Mouse (Mus musculus) lung, postnatal 0 days (tissue): ENCODE measurements at regions not wholly inside any gene's neighbourhood (a gene's known extent, or its start where the extent isn't known, plus 50 kb on each side); places are given as distances from the start of the nearest gene placed in this dataset.

ENCODE experiments used
- ATAC-seq: fragments of 200-750 bp; cut with Nextera tagmentation; 2 replicates; pipeline ENCODE4 v1.8.0; 2017; ENCODE audit warnings: moderate library complexity
- DNase-seq: peaks from one replicate; pipeline ENCODE4 v3.0.0-alpha.2; 2016; ENCODE audit warnings: low spot score
- H3K27ac ChIP-seq: fragments of 300-500 bp; sonication (generic); 2 replicates; pipeline ENCODE4 v1.5.1; 2014; ENCODE audit warnings: antibody characterized with exemption, mild to moderate bottlenecking, low read length, mixed read lengths
- H3K27me3 ChIP-seq: fragments of 300-500 bp; sonication (generic); replicated peaks from 2 replicates; pipeline ENCODE4 v1.6.1; 2014; ENCODE audit warnings: low read length, mixed read lengths; ENCODE audit not compliant: insufficient read depth
- H3K36me3 ChIP-seq: fragments of 300-500 bp; sonication (generic); 2 replicates; pipeline ENCODE4 v1.6.1; 2014; ENCODE audit warnings: low read length, mixed read lengths; ENCODE audit not compliant: insufficient read depth
- H3K4me1 ChIP-seq: fragments of 300-500 bp; sonication (generic); 2 replicates; pipeline ENCODE4 v1.6.1; 2014; ENCODE audit warnings: antibody characterized with exemption, low read depth, low read length, mixed read lengths; ENCODE audit not compliant: insufficient read depth
- H3K4me2 ChIP-seq: fragments of 300-500 bp; sonication (generic); replicated peaks from 2 replicates; pipeline ENCODE4 v1.6.1; 2014; ENCODE audit warnings: low read depth, mild to moderate bottlenecking, low read length, moderate library complexity, mixed read lengths
- H3K4me3 ChIP-seq: fragments of 300-500 bp; sonication (generic); 2 replicates; pipeline ENCODE4 v1.5.1; 2014; ENCODE audit warnings: low read depth, low read length
- H3K9ac ChIP-seq: fragments of 300-500 bp; sonication (generic); replicated peaks from 2 replicates; pipeline ENCODE4 v1.6.1; 2014; ENCODE audit warnings: low read depth, mild to moderate bottlenecking
- H3K9me3 ChIP-seq: fragments of 300-500 bp; sonication (generic); 2 replicates; pipeline ENCODE4 v1.6.1; 2016; ENCODE audit warnings: low read length, mixed read lengths
- CTCF ChIP-seq: IDR thresholded peaks from 2 replicates; pipeline ENCODE4 v1.5.1; 2016; ENCODE audit warnings: antibody characterized with exemption, mild to moderate bottlenecking
- EP300 ChIP-seq: IDR thresholded peaks from 2 replicates; pipeline ENCODE4 v1.6.1; 2016; ENCODE audit warnings: antibody characterized with exemption, mild to moderate bottlenecking, control low read depth
- WGBS: fragments of 180-500 bp; shearing (Covaris S2); extraction: QIAGEN DNeasy Blood & Tissue Kit; methylation state at CpG from one replicate; pipeline ENCODE4 v1.1.7; 2014; 5-methylcytosine and 5-hydroxymethylcytosine counted together

DNA sequence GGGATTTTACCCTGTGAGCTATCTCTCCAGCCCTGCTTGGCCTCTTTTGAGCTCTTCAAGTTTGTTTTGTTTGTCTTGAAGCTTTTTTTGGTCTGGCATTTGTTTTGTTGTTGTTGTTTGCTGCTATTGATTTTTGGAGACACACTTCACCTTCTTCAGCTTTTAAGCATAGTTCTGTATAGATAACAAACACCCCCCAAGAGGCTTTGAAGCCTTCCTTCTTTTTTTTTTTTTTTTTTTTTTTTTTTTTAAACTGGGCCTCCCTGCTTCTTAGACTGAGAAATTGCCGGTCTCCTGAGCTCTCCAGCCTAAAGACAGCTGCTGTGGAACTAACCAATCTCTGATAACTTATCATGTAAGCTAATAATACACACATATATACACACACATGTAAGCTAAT is 58.2 kb upstream of the Bmp2k start:
- WGBS: 67% methylated on average over 1 of the region's 1 CpGs
- Histone ChIP-seq H3K27me3 (no peaks in the 10 kb centered on the region), H3K4me3 (no peak overlapping the region), H3K9me3 (no peaks in the 10 kb centered on the region), H3K36me3 (no peaks in the 10 kb centered on the region), H3K9ac (no peak overlapping the region), H3K27ac (no peak overlapping the region), H3K4me2 (no peak overlapping the region), H3K4me1 (no peaks in the 10 kb centered on the region)
- TF ChIP-seq CTCF: no peak
- no peak for TF ChIP-seq EP300
- DNase-seq (no peak), ATAC-seq (no peak)

DNA sequence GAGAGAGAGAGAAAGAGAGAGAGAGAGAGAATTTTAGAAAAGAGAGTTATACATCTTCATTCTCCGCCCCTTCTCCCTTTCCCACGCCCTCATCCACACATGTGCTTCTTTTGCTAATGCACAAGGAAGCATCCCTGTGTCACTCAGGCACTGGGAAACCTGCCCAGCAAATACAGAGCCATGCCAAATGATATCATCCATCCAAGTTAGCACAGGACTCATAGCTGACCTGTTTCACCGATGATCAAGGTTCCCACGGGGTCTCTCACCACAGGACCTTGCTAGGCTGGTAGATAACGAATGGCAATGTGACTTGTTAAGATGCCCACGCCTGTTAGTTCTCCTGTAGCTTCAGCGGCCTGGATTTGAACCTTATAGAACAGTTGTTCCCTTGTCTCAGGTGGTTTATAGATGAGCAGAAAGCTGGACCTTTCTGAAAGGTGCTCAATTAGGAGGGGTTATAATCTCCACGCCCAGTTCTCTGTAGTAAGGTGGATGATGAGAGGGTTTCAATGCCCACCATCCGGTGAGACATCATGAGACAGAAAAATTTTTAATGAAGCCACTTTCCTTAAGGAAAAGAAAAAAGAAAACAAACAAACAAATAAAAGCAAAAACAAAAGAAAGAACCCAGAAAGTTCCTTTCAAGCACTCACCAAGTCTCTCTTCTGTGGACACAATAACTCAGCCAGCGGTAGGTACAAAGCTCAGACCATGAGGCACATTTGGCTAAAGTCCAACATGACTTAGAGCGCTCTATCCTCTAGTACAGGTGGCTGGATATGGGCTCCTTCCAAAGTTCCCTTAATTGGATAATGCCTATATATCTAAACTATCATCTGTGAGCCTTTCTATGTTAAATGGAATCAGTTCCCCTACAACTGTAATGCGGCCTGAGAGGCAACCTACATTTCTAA is 57.1 kb upstream of the Bmp2k start:
- Histone ChIP-seq H3K4me1 (no peaks in the 10 kb centered on the region), H3K4me3 (no peak overlapping the region), H3K9ac (no peak overlapping the region), H3K9me3 (no peaks in the 10 kb centered on the region), H3K36me3 (no peaks in the 10 kb centered on the region), H3K4me2 (no peak overlapping the region; the same call in 1 of the 2 replicates), H3K27me3 (no peaks in the 10 kb centered on the region), H3K27ac (no peak overlapping the region)
- no peak for DNase-seq
- 76% methylated on average over 12 of the region's 12 CpGs for WGBS
- no peak for TF ChIP-seq EP300
- no peak for TF ChIP-seq CTCF
- peak; percentile 25 for ATAC-seq

DNA sequence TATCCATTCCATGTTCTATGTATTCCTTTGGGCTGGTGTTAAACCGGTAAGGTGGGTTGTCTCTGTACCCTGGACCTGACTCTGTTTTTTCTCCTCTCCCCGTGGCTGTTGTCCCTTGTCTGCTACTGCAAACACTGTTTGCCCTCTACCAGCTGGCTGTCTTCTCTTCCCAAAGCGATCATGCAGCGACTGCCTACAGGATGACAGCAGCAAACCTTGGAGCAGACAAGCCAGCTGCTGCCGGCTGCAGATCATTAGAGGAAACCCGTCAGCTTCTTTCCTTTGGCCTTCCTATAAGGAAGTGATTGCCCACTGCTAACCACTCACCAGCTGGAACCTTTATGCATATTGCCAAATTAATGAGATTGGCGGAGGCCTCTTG is 56.4 kb upstream of the Bmp2k start:
- TF ChIP-seq EP300 (peak; percentile 30; the same call in 1 of the 2 replicates), CTCF (no peak)
- no peak overlapping the region for H3K27ac ChIP-seq
- no peak overlapping the region for H3K4me3 ChIP-seq
- no peak overlapping the region for H3K9ac ChIP-seq
- no peak overlapping the region; the same call in 1 of the 2 replicates for H3K4me2 ChIP-seq
- 20% methylated on average over 7 of the region's 7 CpGs for WGBS
- no peaks in the 10 kb centered on the region for H3K27me3 ChIP-seq
- H3K4me1 ChIP-seq: no peaks in the 10 kb centered on the region
- DNase-seq (peak; percentile 77), ATAC-seq (peak; percentile 84)
- H3K36me3 ChIP-seq: no peaks in the 10 kb centered on the region
- no peaks in the 10 kb centered on the region for H3K9me3 ChIP-seq

DNA sequence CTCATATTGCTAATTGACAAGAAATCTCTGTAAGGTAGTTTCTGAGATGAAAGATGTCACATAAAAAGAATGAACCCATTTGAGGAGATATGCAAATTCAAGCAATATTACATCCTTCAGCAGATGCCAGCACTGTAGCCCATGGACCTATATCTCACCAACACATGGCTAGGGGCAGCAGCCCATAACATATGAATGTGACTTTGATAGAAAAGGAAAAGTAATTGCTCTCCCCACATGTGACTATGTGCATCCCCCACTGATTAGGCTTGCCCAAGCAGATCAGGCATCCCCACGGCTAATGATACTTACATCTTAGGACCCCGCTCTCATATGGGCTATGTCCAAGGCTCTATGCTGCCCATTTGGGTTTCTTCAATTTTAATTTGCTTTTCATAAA is 56.0 kb upstream of the Bmp2k start:
- Histone ChIP-seq H3K36me3 (no peaks in the 10 kb centered on the region), H3K9me3 (no peaks in the 10 kb centered on the region), H3K27ac (no peak overlapping the region), H3K4me1 (no peaks in the 10 kb centered on the region), H3K4me3 (no peak overlapping the region), H3K4me2 (no peak overlapping the region), H3K9ac (no peak overlapping the region), H3K27me3 (no peaks in the 10 kb centered on the region)
- TF ChIP-seq CTCF (no peak), EP300 (no peak)
- ATAC-seq (no peak), DNase-seq (no peak)
- WGBS: 78% methylated on average over 2 of the region's 2 CpGs
